Comparison of ENCODE assay signal across 16 mouse cellular contexts in genomic region chr14:57996210-57996609, GRCm38 (mm10). TPM values are rescaled to one million over a fixed set of nuclear protein-coding genes. Genes with fewer than 3 reads are reported as not detected.
DNase-seq lines count a peak whose midpoint lies in the region; ATAC-seq and TF ChIP-seq lines count a peak whose summit lies in the region.
"Had no signal": no experiment of that assay in that cellular context is flagged by ENCODE, and none has a peak within 500 bp of the region (broad histone marks: within the 10 kb centered on the region; RNA-seq: fewer than 3 reads in every experiment).

No protein-coding gene starts in this region.

- no peaks in the 10 kb centered on the region for H3K27me3 ChIP-seq in forebrain, postnatal 0 days (ENCODE audit: insufficient read depth, low read length)
- H3K27me3 ChIP-seq in forebrain, embryonic 14.5 days (replicated peaks; ENCODE audit: control insufficient read depth, insufficient read depth, low read length), result no peaks in the 10 kb centered on the region
- no peaks in the 10 kb centered on the region for H3K27me3 ChIP-seq in kidney, postnatal 0 days (ENCODE audit: insufficient read depth, low read length)
- no peaks in the 10 kb centered on the region for H3K27me3 ChIP-seq in limb, embryonic 10.5 days (ENCODE audit: low read depth, poor library complexity, severe bottlenecking)
- H3K27me3 ChIP-seq: forebrain, embryonic 12.5 days; hindbrain, embryonic 12.5 days; lung, embryonic 15.5 days; megakaryocyte, embryonic 14.5 days; neural tube, embryonic 12.5 days had no signal

- no peak for ATAC-seq in forebrain, postnatal 0 days
- no peak for ATAC-seq in forebrain, embryonic 14.5 days
- no peak for ATAC-seq in kidney, postnatal 0 days (replicated peaks; ENCODE audit: low FRiP score, low read depth)
- ATAC-seq in megakaryocyte progenitor cell, adult 5-6 weeks (replicated peaks; ENCODE audit: poor library complexity), result no peak

- TF ChIP-seq CTCF in forebrain, postnatal 0 days (IDR thresholded peaks at IDR 0.05; ENCODE audit: low read depth), result 0 out of 2 replicates have a peak, but pooled peaks have one; percentile 5
- TF ChIP-seq CTCF in kidney, postnatal 0 days (IDR thresholded peaks at IDR 0.05; ENCODE audit: low read depth), result peak; percentile 29; the same call in 1 of the 2 replicates

- no peak overlapping the region for H3K4me3 ChIP-seq in forebrain, postnatal 0 days (ENCODE audit: low read depth, low read length)
- no peak overlapping the region for H3K4me3 ChIP-seq in forebrain, embryonic 14.5 days (ENCODE audit: low read depth, low read length)
- H3K4me3 ChIP-seq in kidney, postnatal 0 days (replicated peaks; ENCODE audit: low read depth, low read length), result no peak overlapping the region
- no peak overlapping the region for H3K4me3 ChIP-seq in limb, embryonic 10.5 days
- H3K4me3 ChIP-seq: forebrain, embryonic 12.5 days; hindbrain, embryonic 12.5 days; lung, embryonic 15.5 days; neural tube, embryonic 12.5 days had no signal

- H3K36me3 ChIP-seq in forebrain, postnatal 0 days (ENCODE audit: insufficient read depth), result no peaks in the 10 kb centered on the region
- H3K36me3 ChIP-seq in forebrain, embryonic 14.5 days (ENCODE audit: control insufficient read depth, insufficient read depth, low read length), result no peaks in the 10 kb centered on the region
- no peaks in the 10 kb centered on the region for H3K36me3 ChIP-seq in kidney, postnatal 0 days (ENCODE audit: insufficient read depth, low read length)
- H3K36me3 ChIP-seq in limb, embryonic 10.5 days, result peaks cover 19% of the 10 kb centered on the region
- H3K36me3 ChIP-seq: forebrain, embryonic 12.5 days had no signal

- H3K9ac ChIP-seq in forebrain, postnatal 0 days, result no peak overlapping the region
- no peak overlapping the region for H3K9ac ChIP-seq in forebrain, embryonic 14.5 days (ENCODE audit: low read length)
- no peak overlapping the region for H3K9ac ChIP-seq in kidney, postnatal 0 days (ENCODE audit: low read depth, low read length)
- H3K9ac ChIP-seq: forebrain, embryonic 12.5 days; hindbrain, embryonic 12.5 days; lung, embryonic 15.5 days; neural tube, embryonic 12.5 days had no signal

- H3K27ac ChIP-seq in forebrain, postnatal 0 days (ENCODE audit: low read depth, low read length), result no peak overlapping the region
- no peak overlapping the region for H3K27ac ChIP-seq in forebrain, embryonic 14.5 days (ENCODE audit: low read depth, low read length)
- no peak overlapping the region for H3K27ac ChIP-seq in kidney, postnatal 0 days
- no peak overlapping the region for H3K27ac ChIP-seq in limb, embryonic 10.5 days
- H3K27ac ChIP-seq: forebrain, embryonic 12.5 days; hindbrain, embryonic 12.5 days; lung, embryonic 15.5 days; neural tube, embryonic 12.5 days had no signal

- WGBS in forebrain, postnatal 0 days, result 90% methylated on average over 3 of the region's 3 CpGs
- WGBS in forebrain, embryonic 14.5 days, result 90% methylated on average over 3 of the region's 3 CpGs
- 95% methylated on average over 3 of the region's 3 CpGs for WGBS in kidney, postnatal 0 days
- WGBS in limb, embryonic 10.5 days, result 93% methylated on average over 3 of the region's 3 CpGs

- no peak for DNase-seq in forebrain, postnatal 0 days
- no peak for DNase-seq in forebrain, embryonic 14.5 days (ENCODE audit: low spot score)
- no peak for DNase-seq in kidney, postnatal 0 days (ENCODE audit: low spot score)
- DNase-seq in kidney, adult 8-10 months, result no peak
- DNase-seq in A20 (ENCODE audit: low read depth, low spot score), result peak; percentile 60
- DNase-seq in limb, embryonic 10.5 days (ENCODE audit: low spot score), result peak; percentile 22
- DNase-seq in cerebellum, adult 11 months, result no peak
- DNase-seq: kidney, adult 18-20 months; right cerebral cortex, postnatal 25 days; thymus, postnatal 36 days had no signal

- H3K4me1 ChIP-seq in forebrain, postnatal 0 days (ENCODE audit: insufficient read depth), result peaks cover 7% of the 10 kb centered on the region
- H3K4me1 ChIP-seq in forebrain, embryonic 14.5 days (ENCODE audit: control insufficient read depth, insufficient read depth, low read length), result 0 out of 2 replicates have a peak, but pooled peaks cover 2% of the 10 kb centered on the region
- H3K4me1 ChIP-seq in kidney, postnatal 0 days (replicated peaks; ENCODE audit: insufficient read depth, low read length), result no peaks in the 10 kb centered on the region
- peaks cover 10% of the 10 kb centered on the region; the same call in 1 of the 2 replicates for H3K4me1 ChIP-seq in limb, embryonic 10.5 days

- H3K4me2 ChIP-seq in forebrain, postnatal 0 days (ENCODE audit: low read depth), result no peak overlapping the region
- H3K4me2 ChIP-seq in forebrain, embryonic 14.5 days (ENCODE audit: low read length), result no peak overlapping the region
- no peak overlapping the region for H3K4me2 ChIP-seq in kidney, postnatal 0 days (ENCODE audit: low read length)
- H3K4me2 ChIP-seq: forebrain, embryonic 12.5 days; hindbrain, embryonic 12.5 days; lung, embryonic 15.5 days; neural tube, embryonic 12.5 days had no signal

- no peaks in the 10 kb centered on the region for H3K9me3 ChIP-seq in forebrain, postnatal 0 days (ENCODE audit: low read length)
- H3K9me3 ChIP-seq in forebrain, embryonic 14.5 days (replicated peaks; ENCODE audit: control insufficient read depth, low read length), result no peaks in the 10 kb centered on the region
- H3K9me3 ChIP-seq in kidney, postnatal 0 days (replicated peaks; ENCODE audit: low read length), result no peaks in the 10 kb centered on the region
- no peaks in the 10 kb centered on the region for H3K9me3 ChIP-seq in limb, embryonic 10.5 days (replicated peaks)
- H3K9me3 ChIP-seq: forebrain, embryonic 12.5 days; hindbrain, embryonic 12.5 days; lung, embryonic 15.5 days; neural tube, embryonic 12.5 days had no signal

RNA-seq across cellular contexts. Expression of gene Micu2, which starts 2.9 kb away (rescaled TPM):
- total RNA-seq in forebrain, postnatal 0 days (2014; rRNA removed), result 65.1 and 67.9 TPM in 2 replicates
- 66.8 and 72.1 TPM in 2 replicates for polyA plus RNA-seq in forebrain, postnatal 0 days (2015; fragmentation: Nextera tagmentation; extraction: Ambion mirVana)
- 46.6 and 49.4 TPM in 2 replicates for polyA plus RNA-seq in forebrain, embryonic 14.5 days (2014; fragmentation: Nextera tagmentation; extraction: Ambion mirVana)
- polyA plus RNA-seq in kidney, postnatal 0 days (2015; fragmentation: Nextera tagmentation; extraction: Ambion mirVana), result 84.4 and 87.0 TPM in 2 replicates
- polyA plus RNA-seq in limb, embryonic 10.5 days (2016; fragmentation: Nextera tagmentation; extraction: Ambion mirVana), result 59.7 and 68.3 TPM in 2 replicates
- 29.9 and 35.5 TPM in 2 replicates for total RNA-seq in megakaryocyte progenitor cell, adult 5-6 weeks (2015)
- 71.0 and 84.1 TPM in 2 replicates for total RNA-seq in megakaryocyte progenitor cell, adult 5-6 weeks (2017)

Comparison
In these comparisons a context has a peak if more than half of its experiments do, and no peak if none do; other contexts are left out.
1. DNase-seq: peak in A20 (single experiment) and limb, embryonic 10.5 days (single experiment); none in forebrain, postnatal 0 days (single experiment), forebrain, embryonic 14.5 days (single experiment), kidney, postnatal 0 days (single experiment), kidney, adult 8-10 months (0 of 2) and cerebellum, adult 11 months (single experiment).